Mouse (Mus musculus) heart, adult 2 months (tissue): ENCODE measurements around the gene Plekhb1.

ENCODE experiments used
- CTCF ChIP-seq: fragments of 200-600 bp; IDR thresholded peaks from 2 replicates; pipeline ENCODE4 v1.8.1; 2022; ENCODE audit warnings: antibody characterized with exemption, mild to moderate bottlenecking, moderate library complexity
- POLR2A ChIP-seq: fragments of 200-500 bp; IDR thresholded peaks from 2 replicates; pipeline ENCODE4 v1.6.1; 2011; ENCODE audit warnings: mild to moderate bottlenecking, low read depth, low read length, control low read depth; ENCODE audit not compliant: insufficient read depth

GRCm38 (mm10) chr7:100649095-100649494 lies 13.1 kb downstream of the Plekhb1 start:
- TF ChIP-seq POLR2A (no peak), CTCF (no peak)
